Mouse (Mus musculus) megakaryocyte, embryonic 14.5 days (primary cell): Measurements from ENCODE around the gene Elfn1.

Experiments
- FLI1 ChIP-seq: IDR thresholded peaks from 2 replicates; pipeline ENCODE4 v1.6.1; 2012; ENCODE audit warnings: low read length, inconsistent platforms, mixed read lengths
- GATA1 ChIP-seq: IDR thresholded peaks from 3 replicates; pipeline ENCODE4 v1.6.1; 2012; ENCODE audit warnings: mixed read lengths, low read length, inconsistent platforms, borderline replicate concordance

DNA sequence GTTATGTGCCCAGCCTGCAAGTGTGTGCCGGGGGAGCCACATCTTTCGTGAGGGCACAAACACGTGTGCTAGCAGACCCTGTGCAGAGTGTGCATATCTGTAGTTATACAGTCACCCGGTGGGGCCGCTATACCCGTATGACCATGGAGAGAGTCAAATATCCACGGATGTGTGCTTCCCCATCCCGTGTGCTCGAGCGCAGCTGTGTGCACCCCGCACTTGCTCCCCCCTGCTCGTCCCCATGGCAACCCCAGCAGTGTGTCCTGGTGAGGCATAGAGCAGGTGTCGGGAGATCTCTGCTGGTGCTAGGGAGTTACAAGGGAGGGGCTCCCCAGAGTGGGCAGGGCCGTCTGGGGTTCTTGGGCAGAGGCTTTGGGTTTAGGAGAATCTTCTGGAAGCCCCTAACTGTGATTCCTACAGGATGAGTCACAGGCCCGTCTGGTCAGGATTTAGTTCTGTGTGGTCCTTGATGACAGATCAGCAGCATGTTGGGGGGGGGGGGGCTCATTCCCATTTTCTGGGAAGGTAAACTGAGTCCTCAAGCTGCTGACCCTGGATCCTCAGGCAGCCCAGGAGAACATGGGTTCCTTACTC lies 24.3 kb downstream of the Elfn1 start:
- no peak for TF ChIP-seq GATA1
- TF ChIP-seq FLI1, result no peak
